Mouse (Mus musculus) embryonic facial prominence, embryonic 13.5 days (tissue): ENCODE measurements at regions not wholly inside any gene's neighbourhood (a gene's known extent, or its start where the extent isn't known, plus 50 kb on each side); places are given as distances from the start of the nearest gene placed in this dataset.

ENCODE experiments used
- ATAC-seq: fragments of 200-750 bp; cut with Nextera tagmentation; 2 replicates; pipeline ENCODE4 v1.8.0; 2017; ENCODE audit warnings: low read depth; ENCODE audit not compliant: insufficient number of reproducible peaks, insufficient read depth, low FRiP score, low TSS enrichment
- H3K27ac ChIP-seq: fragments of 300-500 bp; sonication (generic); 2 replicates; pipeline ENCODE4 v1.5.1; 2015; ENCODE audit warnings: moderate library complexity, mild to moderate bottlenecking, inconsistent platforms
- H3K27me3 ChIP-seq: fragments of 300-500 bp; sonication (generic); 2 replicates; pipeline ENCODE4 v1.6.1; 2015; ENCODE audit warnings: mild to moderate bottlenecking, inconsistent platforms
- H3K36me3 ChIP-seq: fragments of 300-500 bp; sonication (generic); 2 replicates; pipeline ENCODE4 v1.6.1; 2015; ENCODE audit warnings: mild to moderate bottlenecking, inconsistent platforms
- H3K4me1 ChIP-seq: fragments of 300-500 bp; sonication (generic); 2 replicates; pipeline ENCODE4 v1.6.1; 2015; ENCODE audit warnings: inconsistent platforms
- H3K4me2 ChIP-seq: fragments of 300-500 bp; sonication (generic); 2 replicates; pipeline ENCODE4 v1.6.1; 2015; ENCODE audit warnings: moderate library complexity, mild to moderate bottlenecking, inconsistent platforms
- H3K4me3 ChIP-seq: fragments of 300-500 bp; sonication (generic); 2 replicates; pipeline ENCODE4 v1.5.1; 2015; ENCODE audit warnings: mild to moderate bottlenecking, inconsistent platforms
- H3K9ac ChIP-seq: fragments of 300-500 bp; sonication (generic); 2 replicates; pipeline ENCODE4 v1.6.1; 2015; ENCODE audit warnings: mild to moderate bottlenecking, inconsistent platforms
- H3K9me3 ChIP-seq: fragments of 300-500 bp; sonication (generic); 2 replicates; pipeline ENCODE4 v1.6.1; 2016; ENCODE audit warnings: inconsistent platforms
- WGBS: fragments of 180-500 bp; shearing (Covaris S2); methylation state at CpG from one replicate; pipeline ENCODE4 v1.1.7; 2015; ENCODE audit warnings: mixed read lengths; 5-methylcytosine and 5-hydroxymethylcytosine counted together

DNA sequence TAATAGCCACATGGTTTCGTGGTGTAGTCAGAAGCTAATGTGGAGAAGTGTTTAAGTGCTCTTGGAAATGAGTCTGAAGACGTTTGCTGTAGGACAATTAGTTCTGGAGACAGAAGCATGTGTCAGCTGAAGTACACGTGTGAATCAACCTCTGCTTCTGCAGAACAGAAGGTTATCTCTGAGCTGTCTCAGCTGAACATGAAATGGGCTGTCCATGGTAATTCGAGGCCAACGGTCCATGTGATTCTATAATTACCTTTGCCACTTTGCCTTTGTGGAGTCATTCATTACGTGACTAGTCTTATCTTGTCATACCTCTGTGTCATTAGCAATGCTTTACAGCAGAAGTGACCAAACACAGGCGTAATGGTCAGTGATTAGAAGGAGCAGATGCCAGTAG lies 295.6 kb upstream of the Veph1 start:
- 44% methylated on average over 7 of the region's 7 CpGs for WGBS
- Histone ChIP-seq H3K9ac (no peak overlapping the region), H3K4me2 (no peak overlapping the region), H3K27me3 (no peaks in the 10 kb centered on the region), H3K36me3 (no peaks in the 10 kb centered on the region), H3K4me3 (no peak overlapping the region), H3K9me3 (no peaks in the 10 kb centered on the region), H3K4me1 (no peaks in the 10 kb centered on the region), H3K27ac (no peak overlapping the region)
- ATAC-seq = no peak

DNA sequence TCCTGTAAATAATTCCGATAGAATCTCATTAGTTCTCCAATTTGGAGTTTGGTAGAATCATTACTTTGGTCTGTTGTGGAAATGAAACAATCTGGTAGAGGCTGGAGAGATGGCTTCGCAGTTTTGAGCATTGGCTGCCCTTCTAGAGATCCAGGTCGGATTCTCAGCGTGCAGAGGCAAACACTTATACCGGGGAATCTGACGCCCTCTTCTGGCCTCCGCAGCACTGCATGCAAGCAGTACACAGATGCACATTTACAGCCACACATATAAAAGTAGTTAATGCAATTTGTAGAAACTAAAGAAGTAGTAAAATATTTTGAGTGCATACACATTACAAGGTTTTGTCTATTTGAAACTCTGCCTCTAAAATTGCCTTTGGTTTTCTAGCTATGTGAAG lies 294.1 kb upstream of the Veph1 start:
- Histone ChIP-seq H3K27ac (no peak overlapping the region), H3K36me3 (no peaks in the 10 kb centered on the region), H3K4me1 (no peaks in the 10 kb centered on the region), H3K27me3 (no peaks in the 10 kb centered on the region), H3K9ac (no peak overlapping the region), H3K4me3 (no peak overlapping the region), H3K4me2 (no peak overlapping the region), H3K9me3 (no peaks in the 10 kb centered on the region)
- ATAC-seq = no peak
- 65% methylated on average over 7 of the region's 7 CpGs for WGBS

DNA sequence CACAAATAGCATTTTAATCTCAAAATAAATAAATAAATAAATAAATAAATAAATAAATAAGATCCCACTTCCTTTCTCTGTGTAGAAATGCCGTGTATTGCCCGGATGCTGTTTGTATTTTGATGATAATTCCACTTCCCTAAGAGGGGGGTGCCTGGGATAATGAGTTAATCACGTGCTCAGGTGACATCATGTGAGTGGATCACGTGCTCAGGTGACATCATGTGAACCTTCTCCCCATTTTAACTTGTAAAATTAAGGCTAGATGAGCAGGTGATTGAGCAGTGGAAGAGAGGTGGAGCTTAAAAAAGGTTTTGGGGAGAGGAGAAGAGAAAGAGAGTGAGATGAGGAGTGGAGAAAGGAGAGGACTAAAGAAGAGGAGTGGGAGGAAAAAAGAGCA lies 292.8 kb upstream of the Veph1 start:
- H3K4me1 ChIP-seq = peaks cover 9% of the 10 kb centered on the region
- no peak overlapping the region for H3K4me3 ChIP-seq
- no peaks in the 10 kb centered on the region for H3K27me3 ChIP-seq
- no peak for ATAC-seq
- no peaks in the 10 kb centered on the region for H3K36me3 ChIP-seq
- no peaks in the 10 kb centered on the region for H3K9me3 ChIP-seq
- H3K27ac ChIP-seq = no peak overlapping the region
- no peak overlapping the region for H3K9ac ChIP-seq
- no peak overlapping the region for H3K4me2 ChIP-seq
- 82% methylated on average over 4 of the region's 4 CpGs for WGBS

DNA sequence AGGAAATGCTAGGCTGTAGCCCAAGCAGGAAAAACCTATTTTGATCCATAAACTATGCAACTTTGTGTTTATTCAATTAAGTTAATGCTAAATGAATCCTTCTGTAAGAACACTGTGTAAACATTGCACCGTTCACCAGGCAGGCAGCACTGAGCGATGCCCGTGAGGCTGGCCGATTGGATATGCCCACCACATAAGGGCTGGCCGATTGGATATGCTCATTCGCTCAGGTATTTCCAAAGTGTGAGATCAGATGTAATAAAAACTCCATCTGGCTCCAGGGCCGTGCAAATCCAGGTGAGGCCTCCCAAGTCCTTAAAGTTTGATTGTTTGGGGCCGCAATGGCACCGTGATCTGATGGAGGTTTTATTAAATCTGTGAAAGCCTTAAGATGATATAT lies 288.2 kb upstream of the Veph1 start:
- H3K27ac ChIP-seq = no peak overlapping the region
- peak; percentile 84 for ATAC-seq
- no peak overlapping the region for H3K9ac ChIP-seq
- H3K36me3 ChIP-seq = no peaks in the 10 kb centered on the region
- no peaks in the 10 kb centered on the region for H3K9me3 ChIP-seq
- no peak overlapping the region for H3K4me2 ChIP-seq
- H3K27me3 ChIP-seq = no peaks in the 10 kb centered on the region
- no peak overlapping the region for H3K4me3 ChIP-seq
- H3K4me1 ChIP-seq = peaks cover 9% of the 10 kb centered on the region
- WGBS = 54% methylated on average over 9 of the region's 9 CpGs

DNA sequence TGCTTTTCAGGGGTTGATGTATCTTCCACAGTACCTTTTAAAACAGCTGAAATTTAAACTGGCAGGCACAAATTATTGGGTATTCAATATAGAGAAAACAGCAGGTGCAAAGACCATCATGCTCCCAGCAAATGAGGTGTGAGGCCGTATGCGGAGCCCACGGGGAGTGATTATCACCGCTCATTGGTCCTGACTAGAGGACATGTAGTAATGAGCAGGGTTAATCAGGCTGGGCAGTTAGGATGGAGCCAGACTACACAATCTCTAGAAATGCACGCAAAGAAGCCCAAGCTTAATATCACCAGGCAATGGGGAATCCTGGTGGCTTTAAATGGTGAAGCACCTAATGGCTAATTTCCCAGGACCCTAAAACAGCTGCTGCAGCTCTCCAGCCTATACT lies 287.5 kb upstream of the Veph1 start:
- H3K9ac ChIP-seq = no peak overlapping the region
- no peak overlapping the region for H3K27ac ChIP-seq
- H3K4me3 ChIP-seq = no peak overlapping the region
- H3K4me1 ChIP-seq = peaks cover 9% of the 10 kb centered on the region
- no peak overlapping the region for H3K4me2 ChIP-seq
- WGBS = 81% methylated on average over 5 of the region's 5 CpGs
- H3K36me3 ChIP-seq = no peaks in the 10 kb centered on the region
- no peak for ATAC-seq
- no peaks in the 10 kb centered on the region for H3K27me3 ChIP-seq
- no peaks in the 10 kb centered on the region for H3K9me3 ChIP-seq

DNA sequence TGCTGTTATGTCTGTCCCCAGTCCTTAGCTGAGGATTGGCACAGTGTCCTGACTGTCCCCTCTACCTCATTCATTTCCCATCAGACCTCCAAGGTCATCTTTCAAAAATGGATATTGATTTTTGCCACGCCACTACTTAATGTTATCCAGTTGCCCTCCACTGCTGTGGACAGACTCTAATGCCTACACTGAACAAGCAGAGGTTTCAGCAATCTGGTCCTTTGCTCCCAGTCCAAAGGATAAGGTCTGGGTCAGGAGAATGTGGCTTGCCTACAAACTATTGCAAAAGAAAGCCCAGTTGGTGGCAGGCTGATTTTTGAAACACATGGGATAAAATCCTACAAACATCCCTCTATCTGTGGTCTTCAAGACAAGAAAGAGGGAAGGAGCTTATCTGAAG lies 280.0 kb upstream of the Veph1 start:
- peaks cover 5% of the 10 kb centered on the region; the same call in 1 of the 2 replicates for H3K27me3 ChIP-seq
- WGBS = 85% methylated on average over 1 of the region's 1 CpGs
- no peaks in the 10 kb centered on the region for H3K9me3 ChIP-seq
- no peak overlapping the region for H3K27ac ChIP-seq
- H3K4me2 ChIP-seq = no peak overlapping the region
- H3K4me3 ChIP-seq = no peak overlapping the region
- no peaks in the 10 kb centered on the region for H3K36me3 ChIP-seq
- H3K9ac ChIP-seq = no peak overlapping the region
- H3K4me1 ChIP-seq = peaks cover 19% of the 10 kb centered on the region
- no peak for ATAC-seq

DNA sequence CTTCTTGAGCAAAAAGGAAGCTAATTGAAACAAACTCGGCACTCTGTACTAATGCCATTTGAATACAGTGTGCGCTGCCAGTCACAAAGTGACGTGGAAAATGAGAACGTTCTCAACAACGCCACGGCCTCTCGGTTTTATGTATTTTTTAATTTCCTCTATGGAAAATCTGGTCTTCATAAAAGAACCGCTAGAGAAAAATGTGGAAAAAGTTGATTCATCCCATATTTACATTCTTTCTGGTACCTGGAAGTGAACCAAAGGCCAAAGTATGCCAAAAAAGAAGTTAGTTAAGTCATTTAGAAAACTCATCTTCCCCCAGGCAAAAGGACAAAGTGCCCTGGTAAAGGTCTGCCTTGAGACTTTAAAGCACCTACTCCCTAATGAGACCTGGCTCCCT lies 277.7 kb upstream of the Veph1 start:
- Histone ChIP-seq H3K27me3 (peaks cover 5% of the 10 kb centered on the region; the same call in 1 of the 2 replicates), H3K9me3 (no peaks in the 10 kb centered on the region), H3K4me2 (peak overlapping the region; percentile 39), H3K27ac (peak overlapping the region; percentile 66), H3K4me1 (peaks cover 19% of the 10 kb centered on the region), H3K9ac (no peak overlapping the region), H3K4me3 (no peak overlapping the region), H3K36me3 (no peaks in the 10 kb centered on the region)
- no peak for ATAC-seq
- 22% methylated on average over 8 of the region's 8 CpGs for WGBS

DNA sequence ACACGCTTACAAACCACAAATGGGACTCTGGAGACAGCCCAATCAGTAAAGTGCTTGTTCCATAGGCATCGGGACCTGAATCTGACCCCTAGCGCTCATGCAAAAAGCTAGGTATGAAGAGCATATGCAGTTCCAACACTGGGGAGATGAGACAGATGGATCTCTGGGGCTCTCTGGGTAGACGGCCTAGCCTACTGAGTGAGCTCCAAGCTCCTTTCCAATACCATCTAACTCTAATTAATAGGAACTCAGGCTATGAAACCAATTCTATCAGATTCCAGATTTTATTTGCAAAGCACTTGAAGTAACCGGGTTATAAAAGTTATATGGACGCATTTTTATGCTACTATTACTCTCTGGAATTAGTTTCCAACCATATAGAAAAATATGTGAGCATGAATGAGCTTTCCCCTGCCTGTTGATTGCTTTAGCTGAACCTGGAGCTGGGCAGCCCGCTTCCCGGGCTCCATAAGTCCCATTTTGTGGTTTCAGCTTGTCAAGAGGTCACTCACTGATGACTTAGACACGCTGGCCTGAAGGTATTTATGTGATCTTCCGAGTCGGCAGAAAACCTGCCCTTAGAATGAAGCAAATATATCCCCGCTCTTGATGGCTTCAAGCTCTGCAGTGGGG lies 276.4 kb upstream of the Veph1 start:
- Histone ChIP-seq H3K4me1 (peaks cover 19% of the 10 kb centered on the region), H3K27ac (peak overlapping the region; percentile 53), H3K27me3 (peaks cover 5% of the 10 kb centered on the region; the same call in 1 of the 2 replicates), H3K36me3 (no peaks in the 10 kb centered on the region), H3K9ac (no peak overlapping the region), H3K4me3 (no peak overlapping the region), H3K4me2 (peak overlapping the region; percentile 39), H3K9me3 (no peaks in the 10 kb centered on the region)
- no peak for ATAC-seq
- WGBS = 63% methylated on average over 12 of the region's 12 CpGs

DNA sequence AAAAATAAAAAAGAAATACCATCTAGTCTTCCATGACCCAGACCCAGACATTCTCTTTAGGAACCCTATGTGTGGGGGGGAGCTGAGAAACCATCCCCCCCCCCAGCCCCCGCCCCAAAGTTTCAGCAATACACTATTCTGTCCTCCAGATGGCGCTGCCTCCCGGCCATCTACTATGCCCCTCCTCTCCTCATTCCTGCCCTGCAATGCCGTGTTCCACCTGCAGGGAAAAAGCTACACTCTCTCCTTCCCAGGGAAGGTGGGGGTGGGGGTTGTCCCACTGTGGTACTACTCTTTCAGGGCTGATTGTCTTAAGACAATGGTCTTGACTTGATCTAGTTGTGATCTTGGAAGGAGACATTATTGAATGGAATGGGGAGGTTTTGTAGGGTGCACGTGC lies 273.7 kb upstream of the Veph1 start:
- no peak overlapping the region for H3K4me2 ChIP-seq
- H3K36me3 ChIP-seq = no peaks in the 10 kb centered on the region
- H3K4me3 ChIP-seq = no peak overlapping the region
- ATAC-seq = no peak
- no peak overlapping the region for H3K27ac ChIP-seq
- no peaks in the 10 kb centered on the region for H3K9me3 ChIP-seq
- H3K9ac ChIP-seq = no peak overlapping the region
- peaks cover 19% of the 10 kb centered on the region for H3K4me1 ChIP-seq
- WGBS = 80% methylated on average over 5 of the region's 5 CpGs
- H3K27me3 ChIP-seq = peaks cover under 1% of the 10 kb centered on the region; the same call in 1 of the 2 replicates

DNA sequence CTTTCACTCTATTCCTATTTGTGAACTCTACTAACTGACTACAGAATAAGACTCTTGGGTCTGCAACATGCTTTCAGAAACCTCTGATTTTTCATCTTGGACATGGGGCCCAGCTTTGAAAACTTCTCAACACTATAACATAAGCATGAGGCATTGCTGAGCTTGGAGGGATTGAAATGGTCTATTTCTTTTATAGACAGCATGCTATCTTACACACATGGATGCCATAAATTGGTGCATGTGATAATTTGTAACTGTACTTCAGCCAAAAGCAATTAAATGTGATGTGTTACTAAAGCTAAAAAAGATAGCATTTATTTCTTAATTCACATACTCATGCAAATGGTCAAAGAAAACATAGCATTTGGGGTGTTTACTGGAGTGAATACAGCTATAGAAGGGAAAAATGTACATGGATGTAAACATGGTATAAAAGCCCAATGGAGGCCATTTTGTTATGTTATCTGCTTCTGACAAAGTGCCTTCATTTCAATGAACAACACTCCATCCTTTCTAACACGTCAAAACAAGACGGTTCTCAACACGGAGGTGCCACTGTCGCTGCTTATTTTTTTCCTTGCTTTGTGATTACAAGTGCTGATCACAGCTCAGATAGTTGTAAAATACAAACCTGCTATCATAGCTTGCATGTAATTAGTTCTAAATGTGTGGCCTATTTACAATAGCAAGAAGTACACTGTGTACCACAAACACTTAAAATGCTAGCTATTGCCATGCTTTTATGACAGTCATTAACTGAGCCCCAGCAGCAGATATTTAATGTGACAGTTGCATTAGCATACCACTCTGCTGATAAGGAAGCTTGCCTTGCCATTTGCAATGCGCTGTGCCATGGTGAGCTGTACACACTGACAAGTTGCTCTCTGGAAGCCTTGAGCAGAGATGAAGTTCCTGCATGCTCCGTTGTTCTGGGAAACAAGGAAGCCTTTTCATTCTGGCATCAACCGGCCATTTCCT lies 267.9 kb upstream of the Veph1 start:
- 67% methylated on average over 7 of the region's 7 CpGs for WGBS
- Histone ChIP-seq H3K36me3 (no peaks in the 10 kb centered on the region), H3K9ac (no peak overlapping the region), H3K27me3 (no peaks in the 10 kb centered on the region), H3K9me3 (no peaks in the 10 kb centered on the region), H3K4me2 (no peak overlapping the region), H3K4me1 (no peaks in the 10 kb centered on the region), H3K4me3 (no peak overlapping the region), H3K27ac (no peak overlapping the region)
- ATAC-seq = no peak

DNA sequence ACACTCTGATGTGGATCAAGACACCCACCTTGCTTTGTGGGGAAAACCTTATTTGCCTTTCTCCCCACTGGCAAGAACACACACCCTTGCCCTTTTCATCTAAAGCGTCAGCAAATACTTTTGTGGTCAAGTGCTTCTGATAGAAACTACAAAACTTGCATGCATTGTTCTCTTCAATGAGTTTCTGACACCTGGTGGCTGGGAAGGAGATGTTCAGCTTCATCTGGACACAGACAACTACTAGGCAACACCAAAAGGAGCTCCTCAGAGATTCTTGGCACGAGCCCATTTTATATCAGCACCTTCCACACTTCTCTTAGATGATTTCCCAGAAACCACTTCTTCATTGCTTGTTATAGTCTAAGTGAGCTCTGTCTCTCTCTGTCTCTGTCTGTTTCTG lies 266.7 kb upstream of the Veph1 start:
- H3K27me3 ChIP-seq = no peaks in the 10 kb centered on the region

DNA sequence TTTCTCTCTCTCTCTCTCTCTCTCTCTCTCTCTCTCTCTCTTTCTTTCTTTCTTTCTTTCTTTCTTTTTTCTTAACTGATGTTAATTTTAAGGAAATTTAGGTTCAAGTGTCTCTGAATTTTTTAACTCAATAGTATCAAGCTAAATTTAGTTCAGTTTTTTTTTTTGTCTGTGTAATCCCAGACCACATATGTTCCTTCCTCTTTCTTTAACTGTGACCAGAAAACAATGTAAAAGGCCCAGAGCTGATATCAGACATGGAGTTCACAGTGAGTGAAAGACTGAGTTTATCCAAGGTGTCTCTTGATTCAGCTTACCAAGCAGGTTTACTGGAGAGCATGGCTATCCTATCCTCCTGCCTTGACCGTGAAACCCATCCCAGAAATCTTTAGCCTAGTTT lies 258.9 kb upstream of the Veph1 start:
- Histone ChIP-seq H3K9ac (no peak overlapping the region), H3K27me3 (no peaks in the 10 kb centered on the region), H3K4me1 (no peaks in the 10 kb centered on the region), H3K27ac (no peak overlapping the region), H3K36me3 (no peaks in the 10 kb centered on the region), H3K4me3 (no peak overlapping the region), H3K9me3 (no peaks in the 10 kb centered on the region), H3K4me2 (no peak overlapping the region)
- ATAC-seq = no peak
- WGBS = 80% methylated on average over 1 of the region's 1 CpGs

More for the DNA sequence above, 266.7 kb upstream of the Veph1 start:
- H3K4me2 ChIP-seq = no peak overlapping the region
- WGBS = 77% methylated on average over 2 of the region's 2 CpGs
- ATAC-seq = no peak
- H3K27ac ChIP-seq = no peak overlapping the region
- no peaks in the 10 kb centered on the region for H3K9me3 ChIP-seq
- H3K36me3 ChIP-seq = no peaks in the 10 kb centered on the region
- H3K4me3 ChIP-seq = no peak overlapping the region
- no peaks in the 10 kb centered on the region for H3K4me1 ChIP-seq
- no peak overlapping the region for H3K9ac ChIP-seq
